Mouse (Mus musculus): ENCODE measurements around the gene Gm10392.
A peak's percentile ranks its signal among the peaks of the same experiment; 100 is the strongest.

Gm10392 gene

DNA sequence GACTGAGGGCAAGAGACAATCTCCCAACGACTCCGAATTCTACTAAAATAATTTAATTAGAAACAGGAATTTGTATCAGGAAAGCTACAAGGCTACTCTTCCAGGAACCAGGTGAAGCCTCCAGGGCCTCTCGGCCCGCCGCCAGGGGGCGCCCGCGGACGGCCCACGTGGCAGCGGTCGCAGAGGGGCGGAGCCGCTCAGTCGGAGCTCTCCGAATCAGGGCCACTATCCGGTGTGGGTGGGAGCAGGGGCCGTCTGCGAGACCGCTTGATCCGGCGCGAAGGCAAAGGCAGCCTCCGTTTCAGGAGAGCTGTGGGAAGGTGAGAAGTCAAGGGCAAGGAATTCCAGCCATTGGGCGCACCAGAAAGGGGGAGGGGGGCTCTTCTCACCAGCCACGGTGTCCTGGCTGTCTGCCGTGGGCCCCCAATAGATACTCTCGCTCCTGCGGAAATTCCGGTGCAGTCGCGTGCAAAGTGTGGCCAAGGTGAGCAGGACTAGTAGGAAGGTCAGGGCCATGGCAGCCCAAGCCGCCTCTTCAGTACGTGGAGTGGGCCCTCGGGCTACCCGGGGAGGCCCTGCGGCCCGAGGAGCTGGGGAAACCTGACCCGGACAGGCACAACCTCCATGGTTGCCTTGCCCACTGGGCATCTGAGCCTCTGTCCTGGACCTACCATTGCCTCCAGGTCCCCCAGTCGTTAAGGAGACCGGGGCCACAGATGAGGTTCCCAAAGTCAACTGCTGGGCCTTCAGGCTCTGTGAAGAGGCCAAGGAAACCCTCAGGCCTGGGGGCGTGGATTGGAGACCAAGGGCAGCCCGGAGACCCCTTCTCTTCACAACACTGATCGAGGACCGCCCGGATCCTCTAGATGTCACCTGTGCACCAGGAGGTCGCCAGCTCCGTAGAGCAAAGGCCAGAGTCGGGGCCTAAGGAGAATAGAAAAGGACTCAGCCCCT lies 10.7 kb downstream of the Gm10392 start:
- peak; percentile 86 for DNase-seq (ENCODE audit: low spot score)

DNA sequence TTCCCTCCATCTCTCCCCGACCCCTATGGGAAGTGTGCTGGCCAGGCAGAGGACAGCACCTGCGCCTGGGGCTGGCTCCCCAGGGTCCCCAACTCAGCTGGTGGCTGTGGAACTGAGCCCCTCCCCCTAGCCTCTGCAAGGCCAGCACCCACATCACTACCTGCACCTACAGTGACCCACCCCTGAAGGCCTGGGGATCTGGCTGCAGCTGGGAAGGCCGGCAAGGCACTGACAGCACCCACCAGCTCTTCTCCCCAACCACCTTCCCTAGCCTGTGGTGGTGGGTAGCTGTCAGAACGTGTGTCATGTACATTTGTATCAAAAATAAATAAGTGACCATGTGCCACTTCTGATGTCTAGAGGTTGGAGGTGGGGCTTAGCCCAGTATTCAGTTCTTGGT lies 11.6 kb downstream of the Gm10392 start:
- no peak for DNase-seq (ENCODE audit: low spot score)

DNA sequence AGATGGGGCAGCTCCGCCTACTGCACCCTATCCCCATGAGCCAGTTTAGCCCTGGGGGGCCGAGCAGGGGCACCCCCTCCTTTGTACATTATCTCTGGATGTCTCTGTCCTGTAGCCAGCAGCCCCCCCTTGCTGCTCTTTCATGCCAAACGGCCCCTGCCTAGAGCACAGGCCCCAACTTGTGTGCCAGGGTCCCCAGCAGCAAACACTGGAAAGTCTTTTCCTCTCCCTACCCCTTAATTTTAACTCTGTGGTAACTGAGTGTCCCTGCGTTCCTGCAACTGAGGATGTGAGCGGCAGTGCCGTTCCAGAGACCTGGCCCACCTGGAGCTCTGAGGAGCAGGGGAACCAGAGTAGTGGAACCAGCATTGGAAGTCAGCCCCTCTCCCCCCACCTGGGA lies 12.1 kb downstream of the Gm10392 start:
- no peak for DNase-seq (ENCODE audit: low spot score)

DNA sequence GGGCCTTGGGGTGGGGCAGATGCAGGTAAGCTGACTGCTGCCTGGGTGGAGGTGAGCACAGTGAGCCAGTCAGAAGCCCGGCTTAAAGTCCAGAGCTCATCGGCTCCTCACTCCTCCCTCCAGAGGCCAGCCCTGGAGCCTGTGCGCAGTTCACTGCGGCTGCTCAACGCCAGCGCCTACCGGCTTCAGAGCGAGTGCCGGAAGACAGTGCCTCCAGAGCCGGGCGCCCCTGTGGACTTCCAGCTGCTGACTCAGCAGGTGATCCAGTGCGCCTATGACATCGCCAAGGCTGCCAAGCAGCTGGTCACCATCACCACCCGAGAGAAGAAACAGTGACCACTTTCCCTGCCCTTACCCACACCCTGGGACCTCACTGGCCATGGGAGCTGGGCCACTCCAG lies 12.7 kb downstream of the Gm10392 start:
- no peak for DNase-seq (ENCODE audit: low spot score)

DNA sequence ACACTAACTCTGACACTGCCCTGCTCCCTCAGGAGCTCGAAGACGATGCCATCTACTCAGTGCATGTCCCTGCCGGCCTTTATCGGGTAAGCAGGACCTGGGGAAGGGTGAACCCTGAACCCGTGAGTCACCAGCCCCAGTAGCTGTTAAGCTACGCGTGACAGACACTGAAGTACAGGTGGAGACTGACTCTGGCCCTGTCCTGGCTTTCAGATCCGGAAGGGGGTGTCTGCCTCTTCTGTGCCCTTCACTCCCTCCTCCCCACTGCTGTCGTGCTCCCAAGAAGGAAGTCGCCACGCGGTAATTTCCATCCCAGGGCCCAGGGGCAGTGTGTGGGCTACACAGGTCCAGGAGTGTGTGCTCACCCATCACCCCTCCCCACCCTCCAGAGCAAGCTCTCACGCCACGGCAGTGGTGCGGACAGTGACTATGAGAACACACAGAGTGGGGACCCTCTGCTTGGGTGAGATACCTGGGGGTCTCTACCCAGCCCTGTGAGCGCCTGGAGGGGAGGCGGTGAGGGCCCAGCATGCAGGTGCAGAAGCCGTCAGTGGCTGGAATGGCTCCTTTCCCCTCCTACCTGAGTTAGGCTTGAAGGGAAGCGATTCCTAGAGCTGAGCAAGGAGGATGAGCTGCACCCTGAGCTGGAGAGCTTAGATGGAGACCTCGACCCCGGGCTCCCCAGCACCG lies 13.6 kb downstream of the Gm10392 start:
- DNase-seq (ENCODE audit: low spot score) = no peak

DNA sequence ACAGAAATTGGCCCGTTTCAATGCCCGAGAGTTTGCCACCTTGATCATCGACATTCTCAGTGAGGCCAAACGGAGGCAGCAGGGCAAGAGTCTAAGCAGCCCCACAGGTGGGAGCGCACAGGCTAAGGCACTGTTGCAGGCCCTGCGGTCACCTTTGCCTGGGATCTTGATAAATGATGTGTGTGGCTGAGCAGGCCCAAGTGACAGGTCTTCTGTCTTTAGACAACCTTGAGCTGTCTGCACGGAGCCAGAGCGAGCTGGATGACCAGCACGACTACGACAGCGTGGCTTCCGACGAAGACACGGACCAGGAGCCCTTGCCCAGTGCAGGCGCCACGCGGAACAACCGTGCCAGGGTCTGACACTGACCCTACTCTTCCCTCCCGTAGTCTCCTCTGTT lies 14.6 kb downstream of the Gm10392 start:
- DNase-seq (ENCODE audit: low spot score) = no peak

DNA sequence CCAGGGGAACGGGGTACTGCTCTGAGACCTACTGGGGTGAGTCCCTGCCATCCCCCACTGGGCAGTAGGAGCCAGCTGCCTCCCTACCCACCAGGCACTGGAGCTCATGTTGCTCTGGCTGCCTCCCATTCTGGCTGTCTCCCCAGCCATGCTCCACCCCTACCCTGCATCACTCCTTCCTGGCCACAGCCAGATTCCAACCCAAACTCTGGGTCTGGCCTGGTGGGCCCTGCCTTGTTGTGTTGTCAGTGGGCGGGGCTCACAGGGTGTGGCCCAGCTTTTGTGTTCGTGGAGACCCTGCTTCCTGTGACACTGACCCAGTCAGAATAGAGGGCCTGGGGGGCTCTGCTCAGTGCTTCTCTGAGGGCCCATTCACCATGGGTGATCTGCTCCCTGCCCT lies 15.5 kb downstream of the Gm10392 start:
- DNase-seq (ENCODE audit: low spot score) = no peak

DNA sequence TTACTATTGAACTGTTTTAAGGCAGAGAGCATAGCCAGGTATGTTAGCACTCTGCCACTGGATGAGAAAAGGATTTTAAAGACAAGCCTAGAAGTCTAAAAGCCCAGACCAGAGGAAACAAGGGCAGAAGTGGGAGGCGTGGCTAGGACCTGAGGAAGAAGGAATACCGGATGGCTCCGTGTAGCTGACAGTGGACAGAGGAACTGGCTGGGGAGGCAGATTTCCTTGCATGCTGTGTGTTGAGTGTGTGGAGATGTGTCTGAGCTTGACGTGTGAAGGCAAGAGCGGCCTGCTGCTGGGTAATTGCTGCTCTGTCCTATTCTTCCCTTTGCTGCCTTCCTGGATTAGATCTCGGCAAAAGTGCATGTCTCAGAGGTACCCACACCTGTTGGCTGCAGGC lies 16.5 kb downstream of the Gm10392 start:
- no peak for DNase-seq (ENCODE audit: low spot score)

DNA sequence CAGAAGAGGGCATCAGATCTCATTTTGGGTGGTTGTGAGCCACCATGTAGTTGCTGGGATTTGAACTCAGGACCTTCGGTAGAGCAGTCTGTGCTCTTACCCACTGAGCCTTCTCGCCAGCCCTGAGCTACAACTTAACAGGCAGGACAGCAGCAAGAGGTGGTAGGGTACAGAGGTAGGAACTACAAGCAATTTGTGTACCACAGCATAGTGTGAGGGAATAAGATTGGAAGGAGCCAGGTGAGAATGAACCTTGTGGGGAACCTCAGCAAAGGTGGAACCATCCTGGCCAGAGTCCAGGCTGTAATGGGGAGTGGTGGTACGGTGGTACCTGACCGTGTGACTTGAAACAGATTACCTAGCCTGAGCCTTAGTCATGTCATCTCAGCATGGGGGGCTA lies 17.0 kb downstream of the Gm10392 start:
- no peak for DNase-seq (ENCODE audit: low spot score)

DNA sequence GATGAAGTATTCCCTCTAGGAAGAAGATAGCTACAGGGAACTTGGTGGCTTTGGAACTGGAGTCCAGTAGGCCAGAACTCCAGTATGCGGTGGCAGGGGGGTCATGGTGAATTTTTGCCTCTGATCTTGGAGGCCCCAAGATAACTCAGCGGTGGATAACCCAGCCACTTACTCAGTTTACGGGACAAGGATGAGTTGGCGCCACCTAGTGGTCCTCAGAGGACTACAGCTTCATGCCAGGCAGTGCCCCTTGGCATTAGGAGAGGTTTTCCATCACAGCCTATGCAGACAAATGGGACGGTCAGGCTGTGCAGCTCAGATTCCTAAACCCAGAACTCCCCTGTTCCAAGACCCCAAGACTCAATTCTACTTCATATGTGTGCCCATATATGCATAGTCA lies 17.6 kb downstream of the Gm10392 start:
- DNase-seq (ENCODE audit: low spot score) = no peak

DNA sequence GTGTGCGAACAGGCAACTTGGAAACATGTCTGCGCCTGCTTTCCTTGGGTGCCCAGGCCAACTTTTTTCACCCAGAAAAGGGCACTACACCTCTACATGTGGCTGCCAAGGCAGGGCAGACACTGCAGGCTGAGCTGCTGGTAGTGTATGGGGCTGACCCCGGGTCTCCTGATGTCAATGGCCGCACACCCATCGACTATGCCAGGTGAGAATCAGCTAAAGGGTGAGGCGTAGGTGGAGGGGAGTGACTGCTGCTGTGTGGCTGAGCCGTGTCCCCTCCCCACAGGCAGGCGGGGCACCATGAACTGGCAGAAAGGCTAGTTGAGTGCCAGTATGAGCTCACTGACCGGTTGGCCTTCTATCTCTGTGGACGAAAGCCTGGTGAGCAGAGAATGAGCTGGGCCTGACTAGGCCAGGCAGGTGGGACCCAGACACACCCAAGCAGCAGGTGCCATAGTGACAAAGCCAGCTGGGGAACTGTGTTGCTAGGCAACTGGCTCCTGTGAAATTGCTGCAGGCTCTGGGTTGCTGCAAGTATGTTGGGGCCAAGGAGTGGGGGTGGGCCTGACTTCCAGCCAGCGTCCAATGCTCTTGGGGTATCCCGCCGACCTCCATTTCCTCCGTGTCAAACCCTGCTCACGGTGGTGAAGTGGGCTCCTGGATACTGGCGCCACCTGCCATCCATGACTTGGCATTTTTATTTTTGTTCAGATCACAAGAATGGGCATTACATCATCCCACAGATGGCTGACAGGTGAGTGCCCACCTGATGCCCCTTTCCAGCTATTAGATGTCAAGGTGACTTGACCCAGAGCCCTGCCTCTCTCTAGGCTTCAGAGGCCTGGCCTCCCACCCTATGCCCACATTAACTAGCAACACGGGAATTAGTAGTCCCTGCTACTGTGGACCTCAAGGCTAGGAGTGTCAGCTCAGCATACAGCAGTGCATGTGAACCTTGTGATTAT lies 18.4 kb downstream of the Gm10392 start:
- DNase-seq (ENCODE audit: low spot score) = no peak

DNA sequence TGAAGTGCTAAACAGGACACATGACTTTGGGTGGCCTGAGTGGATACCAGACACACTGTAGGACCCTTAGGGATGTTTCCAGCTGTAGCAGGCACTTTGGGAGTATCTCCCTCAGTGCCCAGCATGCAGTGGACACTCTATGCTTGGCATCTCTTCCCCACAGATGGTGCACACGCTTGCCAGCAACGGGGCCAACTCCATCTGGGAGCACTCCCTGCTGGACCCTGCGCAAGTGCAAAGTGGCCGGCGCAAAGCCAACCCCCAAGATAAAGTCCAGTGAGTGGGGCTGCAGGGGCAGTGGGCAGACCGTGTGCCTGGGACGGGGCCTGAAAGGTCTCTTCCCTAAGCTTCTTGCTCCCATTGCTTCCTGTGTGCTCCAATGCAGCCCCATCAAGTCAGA lies 19.6 kb downstream of the Gm10392 start:
- DNase-seq (ENCODE audit: low spot score) = no peak

DNA sequence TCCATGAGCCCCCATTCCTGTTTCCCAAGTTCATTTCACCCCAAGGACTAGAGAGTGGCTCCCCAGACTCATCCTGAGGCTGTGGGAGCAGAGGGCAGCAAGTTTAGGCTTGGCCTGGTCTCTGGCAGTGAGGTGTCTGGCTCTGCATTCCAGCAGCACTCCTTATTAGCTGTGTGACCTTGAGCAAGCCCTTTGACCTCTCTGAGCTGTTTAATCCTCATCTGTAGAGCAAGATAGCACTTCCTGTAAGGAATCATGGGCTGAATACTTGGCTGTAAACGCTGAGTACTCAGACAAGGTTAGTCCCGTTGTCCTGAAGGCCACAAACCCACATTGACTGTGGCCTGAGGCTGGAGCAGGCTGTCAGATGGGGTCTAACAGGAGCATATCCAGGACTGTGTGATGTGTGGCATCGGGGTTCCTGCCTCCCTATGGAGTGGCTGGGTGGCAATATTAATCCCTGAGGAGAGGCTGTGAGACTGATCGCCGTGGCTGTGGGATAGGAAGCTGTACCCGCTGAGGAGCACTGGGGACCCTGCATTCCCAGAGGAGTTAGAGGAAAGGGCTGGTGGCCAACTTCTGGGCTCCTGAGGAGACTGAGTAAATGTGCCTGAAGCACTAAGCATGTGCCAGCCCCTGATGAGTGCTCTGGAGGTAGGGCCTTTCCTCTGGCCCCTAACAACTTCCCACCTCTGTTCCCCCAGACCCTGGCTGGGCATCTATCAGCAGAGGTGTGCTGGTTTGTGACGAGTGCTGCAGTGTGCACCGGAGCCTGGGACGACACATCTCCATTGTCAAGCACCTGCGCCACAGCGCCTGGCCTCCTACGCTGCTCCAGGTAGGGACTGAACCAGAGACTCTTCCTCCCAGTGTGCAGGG lies 20.5 kb downstream of the Gm10392 start:
- DNase-seq (ENCODE audit: low spot score) = no peak

DNA sequence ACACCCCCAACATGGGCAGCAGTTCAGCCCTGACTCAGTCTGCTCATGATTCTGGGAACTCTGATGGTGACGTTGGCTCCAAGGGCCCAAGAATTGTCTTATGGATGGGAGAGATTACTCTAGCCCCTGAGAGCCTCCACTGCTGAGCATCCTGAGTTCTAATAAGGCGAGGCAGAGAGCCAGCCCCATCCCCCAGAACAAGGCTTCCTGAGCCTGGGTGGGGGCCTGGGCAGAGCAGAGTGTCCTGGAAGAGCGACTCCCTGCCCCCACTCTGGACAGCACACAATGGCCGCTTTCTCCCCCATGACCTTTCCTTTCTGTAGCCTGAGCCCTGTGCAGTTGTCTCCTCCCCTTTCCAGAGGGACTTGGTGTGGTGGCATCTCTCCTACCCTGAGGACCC lies 21.1 kb downstream of the Gm10392 start:
- DNase-seq (ENCODE audit: low spot score) = no peak

DNA sequence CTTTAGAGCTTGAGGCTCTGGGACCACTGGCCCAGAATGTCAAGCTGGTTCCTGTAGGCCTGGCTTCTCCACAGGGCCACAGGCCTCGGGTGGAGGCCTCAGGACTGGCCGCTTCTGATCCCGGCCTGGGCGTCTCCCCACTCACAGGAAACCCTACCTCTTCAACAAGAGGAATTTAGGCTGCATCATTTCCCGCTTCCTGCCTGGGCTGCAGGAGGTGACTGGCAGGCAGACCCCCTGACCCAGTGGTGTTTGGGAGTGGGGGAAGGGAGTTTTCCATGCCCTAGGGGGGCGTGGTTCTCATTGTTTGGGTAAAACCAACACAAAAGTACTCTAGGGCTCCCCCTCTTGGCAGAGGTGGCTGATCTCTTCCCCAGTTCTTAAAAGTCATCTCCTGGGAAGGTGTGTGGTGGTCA lies 21.6 kb downstream of the Gm10392 start:
- no peak for DNase-seq (ENCODE audit: low spot score)

DNA sequence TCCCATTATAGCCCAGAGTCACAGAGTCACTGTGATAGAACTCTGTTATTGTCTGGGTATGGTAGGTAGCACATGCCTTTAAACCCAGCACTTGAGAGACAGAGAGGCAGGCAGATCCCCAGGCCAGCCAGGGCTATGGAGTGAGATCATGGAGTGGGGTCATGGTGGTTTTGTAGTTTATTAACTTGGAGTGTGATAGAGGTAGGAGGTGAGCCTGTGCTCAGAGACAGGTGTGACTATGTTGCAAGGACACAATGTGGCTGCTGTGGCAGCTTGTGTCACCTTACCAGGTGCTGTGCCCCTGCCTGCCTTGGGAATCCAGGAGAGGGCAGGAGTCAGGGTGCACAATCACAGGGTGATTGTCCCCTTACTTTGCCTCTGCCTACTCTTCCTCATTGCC lies 23.5 kb downstream of the Gm10392 start:
- no peak for DNase-seq (ENCODE audit: low spot score)

DNA sequence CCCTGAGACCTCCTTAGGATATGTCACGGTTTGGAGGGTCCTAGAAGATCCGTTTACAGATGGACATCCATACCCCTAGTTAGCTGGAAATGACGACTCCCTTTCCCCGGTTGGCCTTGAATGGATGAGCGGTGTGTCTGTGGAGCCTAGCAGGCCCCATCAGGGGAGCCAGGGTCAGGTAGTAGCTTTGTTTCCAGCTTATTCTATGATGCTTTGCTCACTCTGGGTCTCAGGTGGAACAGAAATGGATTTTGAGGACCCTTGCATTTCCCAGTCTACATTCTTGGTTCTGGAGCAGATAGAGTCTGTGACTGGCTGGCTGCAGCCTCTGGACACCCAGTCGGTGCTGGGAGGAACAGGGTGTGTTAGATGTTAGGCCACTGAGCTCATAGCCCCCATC lies 24.2 kb downstream of the Gm10392 start:
- DNase-seq (ENCODE audit: low spot score) = no peak

DNA sequence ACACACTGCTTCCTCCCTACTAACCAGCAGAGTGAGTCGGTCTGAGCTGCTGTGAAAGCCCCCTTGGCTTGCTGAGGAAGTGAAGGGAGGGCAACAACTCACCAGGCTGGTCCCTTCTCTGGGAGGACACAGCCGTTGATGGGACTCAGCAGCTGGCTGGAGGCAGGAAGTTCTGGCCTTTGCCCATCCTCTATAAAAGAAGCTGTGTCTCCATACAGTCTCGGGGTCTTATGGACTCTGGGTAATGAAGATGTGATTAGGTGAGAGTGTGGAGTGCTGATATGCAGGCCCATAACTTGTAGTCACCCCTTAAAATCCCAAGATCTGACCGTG lies 24.7 kb downstream of the Gm10392 start:
- no peak for DNase-seq (ENCODE audit: low spot score)

DNA sequence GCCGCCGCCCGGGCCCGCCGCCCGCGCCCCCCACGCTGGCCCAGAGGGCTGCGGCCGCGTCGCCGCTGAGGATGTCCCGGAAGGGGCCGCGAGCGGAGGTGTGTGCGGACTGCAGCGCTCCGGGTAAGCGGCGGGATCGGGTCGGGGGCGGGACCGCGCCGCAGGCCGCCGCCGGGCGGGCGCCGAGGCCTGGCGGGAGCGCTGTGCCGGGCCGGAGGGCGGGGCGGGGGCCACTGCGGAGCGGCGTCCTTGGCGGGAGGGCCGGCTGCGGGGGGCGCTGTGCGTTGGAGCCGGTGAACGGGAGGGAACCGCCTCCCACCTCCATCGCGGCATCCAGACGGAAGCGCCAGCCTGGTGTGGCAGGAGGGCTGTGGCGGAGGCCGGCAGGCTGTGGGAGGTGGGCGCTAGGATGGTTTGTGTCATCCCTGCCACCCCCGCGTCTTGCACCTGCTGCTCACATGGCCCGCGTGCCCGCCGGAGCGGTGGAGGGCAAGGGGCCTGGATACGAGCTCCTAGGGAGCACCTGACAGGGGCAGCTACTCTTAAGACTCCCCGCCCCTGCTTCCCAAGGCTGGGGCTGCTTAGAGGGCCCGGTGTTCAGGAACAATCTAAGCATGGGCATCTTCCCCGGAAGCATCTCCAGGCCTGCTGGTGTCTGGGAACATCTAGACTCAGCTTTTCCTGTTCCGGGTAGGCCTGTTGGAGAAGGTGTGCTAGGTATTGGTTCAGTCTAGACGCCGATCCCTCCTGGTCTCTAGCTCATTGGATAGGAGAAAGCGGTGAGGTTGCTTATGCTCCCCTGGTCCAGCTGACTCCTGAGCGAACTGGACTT lies 25.3 kb downstream of the Gm10392 start, which contains the start of gene Git1:
Gene Git1 (plus strand): TSS at position 51 of the 832 bp plus-strand sequence.
- no peak for DNase-seq (ENCODE audit: low spot score)

DNA sequence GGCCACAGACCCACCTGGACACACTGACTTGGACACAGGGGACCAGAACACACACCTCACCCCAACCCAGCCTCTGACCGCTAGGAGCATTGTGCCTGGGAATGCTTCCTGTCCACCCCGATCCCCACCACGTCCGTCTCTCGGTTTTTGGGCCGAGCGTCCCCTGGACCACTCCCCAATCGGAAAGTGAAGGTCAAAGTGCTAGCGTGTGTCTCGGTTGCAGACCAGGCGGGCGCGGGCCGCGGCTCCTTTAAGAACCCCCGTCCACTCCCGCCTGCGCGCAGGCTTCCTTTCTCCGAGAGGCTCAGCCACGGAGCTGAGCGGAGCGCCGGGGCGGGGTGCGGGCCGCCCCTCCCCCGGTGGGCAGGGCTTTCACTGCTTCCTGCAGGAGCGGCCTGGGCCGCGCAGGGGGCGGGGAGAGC lies 26.1 kb downstream of the Gm10392 start:
- peak; percentile 87 for DNase-seq (ENCODE audit: low spot score)

Measured in ovary, postnatal 14 days (tissue).